Mouse (Mus musculus): Measurements from ENCODE around the gene Trappc1.
"Not testable (repeated sequence)": the region's sequence is repeated elsewhere in the genome, so short reads cannot be mapped to it uniquely, and the experiment has no call there.

Trappc1 gene

DNA sequence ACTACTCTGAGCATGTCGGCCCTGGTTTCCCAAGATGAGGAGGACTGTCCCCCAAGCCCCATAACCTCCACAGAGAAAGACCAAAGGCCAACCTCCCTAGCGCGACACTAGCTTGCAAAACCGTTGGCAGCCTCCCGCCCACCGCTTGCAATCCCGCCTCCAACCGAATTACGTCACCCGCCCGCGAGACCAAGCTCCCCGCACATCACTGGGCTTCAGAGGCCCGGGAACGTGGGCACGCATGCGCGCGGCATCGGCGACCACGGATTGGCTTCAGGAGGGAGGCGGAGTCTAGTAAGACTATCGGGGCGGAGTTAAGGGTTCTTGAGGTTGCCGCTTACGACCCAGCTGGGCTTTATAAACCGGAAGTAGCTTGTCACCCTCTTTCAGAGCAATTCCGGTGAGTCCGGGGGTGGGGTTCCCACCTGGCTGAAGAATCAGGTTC is at the start of gene Trappc1, which contains the start of gene Cntrob:
Trappc1 (plus strand) TSS at position 314 of the 445 bp plus-strand sequence.
Cntrob (minus strand) TSS at position 109 of the 445 bp plus-strand sequence.
- peak; percentile 99 for DNase-seq (ENCODE audit: low spot score)

GRCm38 (mm10) chr11:69275650-69276049 is 48.1 kb upstream of the Trappc1 start:
- DNase-seq (ENCODE audit: low spot score), result no peak

GRCm38 (mm10) chr11:69276081-69276480 is 47.7 kb upstream of the Trappc1 start:
- no peak for DNase-seq (ENCODE audit: low spot score)

DNA sequence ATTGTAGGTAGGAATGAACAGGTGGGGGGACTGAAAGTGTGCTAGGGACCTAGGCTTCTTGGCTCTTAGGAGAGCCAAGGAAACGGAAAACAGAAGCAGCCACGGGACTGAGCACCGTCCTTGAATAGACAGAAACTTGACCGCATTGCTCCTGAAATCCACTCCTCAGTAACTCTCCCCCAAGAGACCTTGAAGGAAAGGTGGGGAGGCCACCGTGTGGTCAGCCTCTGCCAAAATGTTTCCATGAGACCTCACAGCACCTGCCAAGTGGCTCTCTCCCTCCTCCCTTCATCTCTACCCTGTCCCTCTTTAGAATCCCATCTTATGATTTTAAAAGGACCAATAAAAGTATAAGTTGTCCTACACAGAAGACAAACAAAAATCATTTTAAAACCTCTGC is 46.5 kb upstream of the Trappc1 start:
- DNase-seq (ENCODE audit: low spot score), result no peak

DNA sequence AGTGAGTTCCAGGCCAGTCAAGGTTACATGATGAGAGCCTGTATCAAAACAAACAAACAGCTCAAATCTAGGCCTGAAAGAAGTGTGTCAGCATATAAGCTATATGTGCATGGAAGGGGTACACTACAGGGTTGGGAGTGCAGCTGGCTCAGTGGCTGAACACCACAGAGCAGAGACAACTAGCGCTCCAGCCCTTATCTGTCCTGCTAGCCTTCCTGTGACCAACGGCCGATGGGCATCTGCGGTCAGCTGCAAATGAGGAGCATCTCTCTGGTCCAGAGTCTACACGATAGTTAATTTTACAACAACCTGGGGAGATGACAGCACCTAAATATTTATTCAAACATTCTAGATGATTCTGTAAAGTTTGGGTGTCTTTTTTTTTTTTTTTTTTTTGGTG is 32.7 kb upstream of the Trappc1 start:
- no peak for DNase-seq (ENCODE audit: low spot score)

DNA sequence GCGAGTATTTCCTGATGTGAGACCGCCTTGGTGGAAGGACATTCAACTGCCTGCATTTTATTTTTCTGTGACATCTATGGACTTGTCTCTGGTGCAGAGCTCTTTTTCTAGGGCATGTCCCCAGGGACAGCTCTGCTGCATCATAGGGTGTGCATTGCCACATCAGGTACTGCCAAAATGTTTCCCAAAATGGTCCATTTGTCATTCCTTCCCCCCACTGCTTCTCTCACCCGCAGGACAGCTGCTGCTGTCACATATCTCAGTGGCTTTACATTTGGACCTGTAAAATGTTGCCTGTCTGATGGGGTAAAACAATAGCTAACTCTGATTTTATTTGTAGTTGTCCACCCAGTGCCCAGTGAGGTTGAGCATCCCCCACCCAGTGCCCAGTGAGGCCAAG is 28.5 kb upstream of the Trappc1 start:
- DNase-seq (ENCODE audit: low spot score), result no peak

- no peak for DNase-seq (ENCODE audit: low spot score)
Measured at GRCm38 (mm10) chr11:69297799-69298198, 26.0 kb upstream of the Trappc1 start.

GRCm38 (mm10) chr11:69298231-69298630 is 25.5 kb upstream of the Trappc1 start:
- no peak for DNase-seq (ENCODE audit: low spot score)

GRCm38 (mm10) chr11:69302817-69303216 is 21.0 kb upstream of the Trappc1 start:
- no peak for DNase-seq (ENCODE audit: low spot score)

GRCm38 (mm10) chr11:69305291-69305690 is 18.5 kb upstream of the Trappc1 start:
- DNase-seq (ENCODE audit: low spot score), result no peak

DNA sequence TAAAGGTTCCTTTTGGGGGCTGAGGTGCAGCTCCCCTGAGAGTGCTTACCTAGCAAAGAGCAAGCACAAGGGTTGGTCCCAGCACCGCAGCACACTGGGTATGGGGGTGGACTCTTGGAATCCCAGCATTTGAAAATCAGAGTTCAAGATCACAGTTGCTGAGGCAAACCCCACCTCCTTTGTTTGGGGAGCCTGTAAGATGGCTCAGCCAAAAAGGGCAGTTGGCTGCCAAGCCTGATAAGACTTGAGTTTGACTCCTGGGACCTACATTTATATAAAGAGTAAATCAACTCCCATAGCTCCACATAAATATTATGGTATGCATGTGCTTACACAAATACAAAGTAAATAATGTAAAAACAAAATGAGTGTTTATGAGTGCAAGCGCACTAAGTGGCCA is 17.7 kb upstream of the Trappc1 start:
- DNase-seq (ENCODE audit: low spot score), result no peak

DNA sequence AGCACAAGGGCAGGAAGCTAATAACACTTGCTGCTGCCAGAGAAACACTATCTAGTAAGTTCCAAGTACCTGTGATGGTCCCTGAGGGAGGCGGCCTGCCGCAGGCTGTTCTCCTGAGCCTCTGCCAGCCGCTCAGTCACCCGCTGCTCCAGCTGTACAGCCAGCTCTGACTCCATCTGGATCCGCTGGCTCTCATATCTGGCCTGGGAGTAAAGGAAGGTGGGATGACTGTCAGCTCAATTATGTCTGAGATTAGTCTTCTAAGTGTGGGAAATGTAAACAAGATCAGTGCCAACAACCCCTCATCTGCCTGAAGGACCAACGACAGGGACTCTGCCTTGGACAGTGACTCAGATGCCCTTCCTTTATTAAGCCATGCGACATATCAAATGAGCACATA is 12.5 kb upstream of the Trappc1 start:
- no peak for DNase-seq (ENCODE audit: low spot score)

DNA sequence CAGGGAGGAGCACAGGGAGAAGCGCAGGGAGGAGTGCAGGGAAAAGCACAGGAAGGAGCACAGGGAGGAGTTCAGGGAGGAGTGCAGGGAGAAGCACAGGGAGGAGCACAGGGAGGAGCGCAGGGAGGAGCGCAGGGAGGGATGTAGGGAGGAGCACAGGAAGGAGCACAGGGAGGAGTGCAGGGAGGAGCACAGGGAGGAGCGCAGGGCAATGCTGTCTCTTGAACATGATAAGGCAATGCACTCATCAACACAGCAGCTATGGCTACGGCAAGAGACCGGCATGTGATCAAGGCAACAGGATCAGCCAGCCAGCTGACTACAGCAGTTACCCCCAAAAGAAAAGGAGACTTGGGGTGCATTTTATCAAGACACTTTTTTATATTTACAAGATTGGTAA is 7.4 kb upstream of the Trappc1 start:
- DNase-seq (ENCODE audit: low spot score), result no peak

- not testable (repeated sequence) for DNase-seq (ENCODE audit: low spot score)
Measured at GRCm38 (mm10) chr11:69318000-69318399, 5.8 kb upstream of the Trappc1 start.

- no peak for DNase-seq (ENCODE audit: low spot score)
Measured at GRCm38 (mm10) chr11:69321580-69321979, 2.2 kb upstream of the Trappc1 start.

DNA sequence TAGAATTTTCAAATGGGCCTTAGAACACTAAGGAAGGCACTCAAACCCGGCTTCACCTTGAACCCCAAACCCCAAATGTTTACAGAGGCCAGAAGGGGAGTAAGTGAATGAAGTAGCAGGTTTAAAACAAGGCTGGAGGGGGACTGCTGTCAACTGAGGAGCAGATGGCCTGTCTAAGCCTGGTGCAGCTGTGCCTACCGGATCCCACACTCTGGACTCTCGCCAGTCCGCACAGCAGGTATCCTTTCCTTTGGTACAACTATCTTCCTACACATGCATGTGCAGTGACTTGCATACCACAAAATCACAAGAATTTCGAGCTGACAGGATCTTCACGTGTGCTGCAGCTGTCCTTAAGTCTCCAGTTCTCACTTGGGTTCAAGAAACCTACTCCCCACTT is 1.8 kb upstream of the Trappc1 start:
- no peak for DNase-seq (ENCODE audit: low spot score)

- DNase-seq (ENCODE audit: low spot score), result no peak
Measured at GRCm38 (mm10) chr11:69322693-69323471, 898 bp upstream of the Trappc1 start.

- no peak for DNase-seq (ENCODE audit: low spot score)
Measured at GRCm38 (mm10) chr11:69324749-69325148, 969 bp downstream of the Trappc1 start.

- DNase-seq (ENCODE audit: low spot score), result peak; percentile 93
Measured at GRCm38 (mm10) chr11:69325628-69326407, 2.0 kb downstream of the Trappc1 start, which contains the start of gene Kcnab3. Kcnab3 (plus strand) TSS chr11:69326258.

GRCm38 (mm10) chr11:69326408-69327156 is 2.8 kb downstream of the Trappc1 start:
- DNase-seq (ENCODE audit: low spot score), result no peak

GRCm38 (mm10) chr11:69327157-69327442 is 3.3 kb downstream of the Trappc1 start:
- DNase-seq (ENCODE audit: low spot score), result no peak

DNA sequence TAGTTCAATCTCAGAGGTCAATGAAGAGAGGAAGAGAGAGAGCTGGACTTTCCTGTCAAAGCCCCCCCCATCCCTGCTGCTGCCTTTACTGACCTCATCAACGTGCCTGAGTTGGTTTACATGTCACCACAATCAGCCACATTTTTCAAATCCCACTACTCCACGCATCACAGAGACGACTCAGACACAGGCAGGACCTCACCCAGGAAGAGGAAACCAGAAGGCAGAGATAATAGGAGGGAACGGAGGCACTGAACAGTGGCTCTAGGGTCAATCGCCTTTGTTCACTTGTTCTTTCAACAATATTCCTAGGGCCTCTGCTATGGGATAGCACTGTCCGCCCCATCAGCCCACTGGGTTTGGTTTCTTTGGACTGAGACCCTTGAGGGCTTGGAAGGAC is 3.9 kb downstream of the Trappc1 start:
- DNase-seq (ENCODE audit: low spot score), result no peak

DNA sequence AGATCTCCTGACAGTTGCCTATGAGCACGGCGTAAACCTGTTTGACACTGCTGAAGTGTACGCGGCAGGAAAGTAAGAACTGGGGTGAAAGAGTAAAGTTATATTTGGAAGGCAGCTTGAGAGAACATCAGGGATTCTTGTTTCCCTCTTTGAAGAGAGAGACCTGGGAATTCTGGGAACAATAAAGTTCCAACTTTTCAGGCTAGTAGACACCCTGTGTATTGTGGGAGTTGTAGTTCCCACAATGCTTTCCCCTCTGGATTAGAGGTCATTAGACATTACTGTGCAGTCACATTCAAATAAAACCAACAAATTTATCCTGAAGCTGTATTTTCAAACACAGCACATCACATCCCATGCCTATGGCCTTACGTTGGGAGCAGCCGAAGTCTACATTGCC is 4.7 kb downstream of the Trappc1 start:
- DNase-seq (ENCODE audit: low spot score), result no peak

Data from lung, postnatal 25 days (tissue).